Mouse (Mus musculus) ES-E14 (cell line): ENCODE measurements around the gene Htr6. TPM values are rescaled to one million over a fixed set of nuclear protein-coding genes. Genes with fewer than 3 reads are reported as not detected.

Source experiments
- DNase-seq: peaks from one replicate; pipeline ENCODE4 v3.0.0-alpha.2; 2013; ENCODE audit warnings: low read depth, low spot score
- H3K27ac ChIP-seq: 2 replicates; pipeline ENCODE4 v1.5.1; 2012; ENCODE audit warnings: low read depth, mild to moderate bottlenecking, low read length, moderate library complexity, mixed read lengths; ENCODE audit not compliant: poor library complexity, insufficient read depth, severe bottlenecking
- H3K36me3 ChIP-seq: 2 replicates; pipeline ENCODE4 v1.6.1; 2012; ENCODE audit warnings: mild to moderate bottlenecking, low read length, moderate library complexity, mixed read lengths; ENCODE audit not compliant: control insufficient read depth, poor library complexity, insufficient read depth, severe bottlenecking
- H3K4me1 ChIP-seq, 2 experiments: fragments of 150-350 bp in 1 of 2; sonication (generic) in 1 of 2; 2 replicates each; pipeline ENCODE4 v1.6.1; 2012; ENCODE audit warnings: low read length in 2 of 2, mild to moderate bottlenecking in 1 of 2, mixed read lengths in 1 of 2; ENCODE audit not compliant: control insufficient read depth in 2 of 2, insufficient read depth in 2 of 2, poor library complexity in 1 of 2
- H3K4me3 ChIP-seq, 2 experiments: fragments of 150-350 bp in 1 of 2; sonication (generic) in 1 of 2; 2 replicates each; pipeline ENCODE4 v1.5.1; 2012; ENCODE audit warnings: low read length in 2 of 2, low read depth in 1 of 2, mild to moderate bottlenecking in 1 of 2, mixed read lengths in 1 of 2; ENCODE audit not compliant: insufficient read depth in 1 of 2, poor library complexity in 1 of 2, severe bottlenecking in 1 of 2
- H3K9ac ChIP-seq: 2 replicates; pipeline ENCODE4 v1.6.1; 2012; ENCODE audit warnings: low read depth, mild to moderate bottlenecking, low read length, mixed read lengths; ENCODE audit not compliant: poor library complexity, insufficient read depth, severe bottlenecking
- H3K9me3 ChIP-seq: fragments of 150-350 bp; sonication (generic); 2 replicates; pipeline ENCODE4 v1.6.1; 2012; ENCODE audit warnings: low read depth, mild to moderate bottlenecking, low read length; ENCODE audit not compliant: control insufficient read depth, insufficient read depth
- CHD2 ChIP-seq: IDR thresholded peaks from 2 replicates; pipeline ENCODE4 v1.6.1; 2014; ENCODE audit warnings: mild to moderate bottlenecking, low read depth, low read length, inconsistent platforms
- HCFC1 ChIP-seq: IDR thresholded peaks from 2 replicates; pipeline ENCODE4 v1.6.1; 2012; ENCODE audit warnings: low read length, inconsistent platforms, borderline replicate concordance; ENCODE audit not compliant: insufficient read depth
- MAFK ChIP-seq: IDR thresholded peaks from 2 replicates; pipeline ENCODE4 v1.6.1; 2014; ENCODE audit warnings: mild to moderate bottlenecking, low read depth, low read length, inconsistent platforms; ENCODE audit not compliant: insufficient read depth
- ZC3H11A ChIP-seq: IDR thresholded peaks from 2 replicates; pipeline ENCODE4 v1.6.1; 2012; ENCODE audit warnings: low read depth, mild to moderate bottlenecking, inconsistent platforms, low read length, borderline replicate concordance
- ZNF384 ChIP-seq: IDR thresholded peaks from 2 replicates; pipeline ENCODE4 v1.6.1; 2012; ENCODE audit warnings: low read depth, low read length, inconsistent platforms
- in situ Hi-C, 2 experiments: fragments of 600-800 bp; cut with MboI; formaldehyde crosslinking; loops; one replicate each; pipeline ENCODE4 v1.15.1; 2025; ENCODE audit warnings: low sequenced_read_pairs in 2 of 2, inconsistent platforms in 1 of 2; ENCODE audit not compliant: unreplicated experiment in 2 of 2
- total RNA-seq: library from RNA; depleted of rRNA; stranded (reverse); fragments of 300-350 nt; gene quantifications from 2 replicates; pipeline ENCODE4 v1.2.3, GENCODE M21; 2012

Gene Htr6
- total RNA-seq, 1 experiment = 0.13 TPM

DNA sequence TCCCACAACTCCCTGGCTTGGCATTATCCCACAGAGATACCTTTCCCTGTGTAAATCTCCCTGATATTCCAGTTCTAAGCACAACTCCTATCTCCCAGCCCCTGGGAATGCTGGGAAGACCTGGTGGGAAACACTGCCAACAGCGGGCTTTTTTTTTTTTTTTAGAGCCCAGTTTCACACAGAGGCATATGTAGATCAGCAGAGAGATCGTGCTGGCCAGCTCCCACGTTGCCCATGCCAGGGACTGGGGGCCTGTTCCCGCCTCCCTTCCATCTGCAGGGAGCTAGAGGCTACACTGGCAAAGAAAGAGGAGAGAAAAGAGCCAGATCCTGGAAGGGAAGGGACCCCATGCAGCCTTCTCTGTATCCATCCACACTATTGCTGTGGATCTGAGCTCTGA, 7.1 kb downstream of the Htr6 start:
- Histone ChIP-seq H3K4me3 (no peak overlapping the region), H3K36me3 (no peaks in the 10 kb centered on the region), H3K4me1 (no peaks in the 10 kb centered on the region), H3K9me3 (no peaks in the 10 kb centered on the region), H3K27ac (no peak overlapping the region), H3K9ac (no peak overlapping the region)
- in situ Hi-C loops = no loop called here
- peak; percentile 33; the same call in 1 of the 2 replicates for TF ChIP-seq ZNF384
- no peak for TF ChIP-seq ZC3H11A
- TF ChIP-seq MAFK = no peak
- DNase-seq = no peak

- no peak for TF ChIP-seq ZNF384
- no peak for TF ChIP-seq HCFC1
- no peak for TF ChIP-seq MAFK
- TF ChIP-seq ZC3H11A = no peak
- no peak for TF ChIP-seq CHD2
- DNase-seq = no peak
- H3K4me1 ChIP-seq = no peaks in the 10 kb centered on the region
- no peaks in the 10 kb centered on the region for H3K9me3 ChIP-seq
- no peak overlapping the region for H3K9ac ChIP-seq
- H3K27ac ChIP-seq = no peak overlapping the region
- H3K36me3 ChIP-seq = no peaks in the 10 kb centered on the region
- H3K4me3 ChIP-seq = no peak overlapping the region
- in situ Hi-C loops = no loop called here
Observed at GRCm38 (mm10) chr4:139064831-139065230, 10.5 kb downstream of the Htr6 start.

- Histone ChIP-seq H3K9ac (no peak overlapping the region), H3K27ac (no peak overlapping the region), H3K9me3 (no peaks in the 10 kb centered on the region), H3K36me3 (no peaks in the 10 kb centered on the region), H3K4me1 (no peaks in the 10 kb centered on the region), H3K4me3 (no peak overlapping the region)
- no peak for TF ChIP-seq MAFK
- TF ChIP-seq ZNF384 = no peak
- TF ChIP-seq CHD2 = no peak
- TF ChIP-seq HCFC1 = no peak
- TF ChIP-seq ZC3H11A = no peak
- DNase-seq = no peak
- in situ Hi-C loops = no loop called here
Observed at GRCm38 (mm10) chr4:139059569-139059968, 15.8 kb downstream of the Htr6 start.

DNA sequence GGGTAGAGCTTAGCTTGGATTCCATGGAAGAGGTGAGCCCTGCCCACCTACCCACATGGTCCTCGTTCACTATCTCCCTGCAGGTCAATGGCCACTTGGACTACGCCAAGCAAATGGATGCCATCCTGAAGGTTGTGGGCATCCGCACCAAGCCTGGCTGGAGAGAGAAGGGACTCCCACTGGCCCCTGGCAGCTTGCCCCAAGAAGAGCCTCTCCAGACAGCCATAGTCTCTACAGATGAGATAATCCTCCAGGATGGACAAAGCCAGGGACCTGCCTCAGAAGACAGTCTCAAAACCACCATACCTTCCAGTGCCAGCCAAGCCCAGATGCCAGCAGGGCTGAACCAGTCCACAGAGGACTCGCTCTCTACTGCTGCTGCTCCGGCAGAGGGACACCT, 17.3 kb downstream of the Htr6 start:
- Histone ChIP-seq H3K27ac (no peak overlapping the region), H3K36me3 (no peaks in the 10 kb centered on the region), H3K4me1 (no peaks in the 10 kb centered on the region), H3K9ac (no peak overlapping the region), H3K9me3 (no peaks in the 10 kb centered on the region), H3K4me3 (no peak overlapping the region)
- TF ChIP-seq HCFC1 (no peak), MAFK (no peak), CHD2 (no peak), ZC3H11A (no peak), ZNF384 (no peak)
- in situ Hi-C loops = no loop called here
- no peak for DNase-seq

DNA sequence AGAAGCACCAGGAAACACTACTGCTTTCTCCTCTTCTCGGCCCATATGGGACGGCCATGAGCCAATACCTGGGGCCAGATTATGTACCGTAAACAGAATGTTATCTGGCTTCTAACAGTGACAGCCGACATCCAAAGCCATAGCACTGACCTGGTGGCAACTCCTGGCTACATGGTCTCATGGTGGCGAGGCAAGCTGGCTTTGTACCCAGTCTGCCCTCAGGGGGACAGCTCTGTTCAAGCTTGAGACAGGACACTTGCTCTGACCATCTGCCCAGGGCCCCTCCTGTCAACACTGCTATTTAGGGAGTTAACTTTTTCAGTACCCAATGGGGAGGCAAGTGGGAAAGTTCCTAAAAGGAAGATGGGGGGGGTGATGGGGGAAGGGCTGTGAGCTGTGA, 18.1 kb downstream of the Htr6 start:
- Histone ChIP-seq H3K27ac (no peak overlapping the region), H3K9ac (no peak overlapping the region), H3K36me3 (no peaks in the 10 kb centered on the region), H3K4me3 (no peak overlapping the region), H3K4me1 (no peaks in the 10 kb centered on the region), H3K9me3 (no peaks in the 10 kb centered on the region)
- TF ChIP-seq ZC3H11A (no peak), CHD2 (no peak), MAFK (no peak), HCFC1 (no peak), ZNF384 (no peak)
- no peak for DNase-seq
- in situ Hi-C loops = no loop called here
